Mouse (Mus musculus) midbrain, postnatal 0 days (tissue): ENCODE measurements around the gene Inpp4b. TPM values are rescaled to one million over a fixed set of nuclear protein-coding genes. Genes with fewer than 3 reads are reported as not detected.

Source experiments
- ATAC-seq: fragments of 200-750 bp; cut with Nextera tagmentation; 2 replicates; pipeline ENCODE4 v1.8.0; 2017; ENCODE audit warnings: moderate number of reproducible peaks, mild to moderate bottlenecking, moderate TSS enrichment, moderate library complexity; ENCODE audit not compliant: low FRiP score
- DNase-seq: peaks from one replicate; pipeline ENCODE4 v3.0.0-alpha.2; 2015; ENCODE audit warnings: low spot score
- H3K27ac ChIP-seq: fragments of 300-500 bp; sonication (generic); 2 replicates; pipeline ENCODE4 v1.5.1; 2014; ENCODE audit warnings: low read depth, mild to moderate bottlenecking, low read length, mixed read lengths
- H3K27me3 ChIP-seq: fragments of 300-500 bp; sonication (generic); 2 replicates; pipeline ENCODE4 v1.6.1; 2014; ENCODE audit warnings: low read length, control low read depth, mixed read lengths; ENCODE audit not compliant: insufficient read depth
- H3K36me3 ChIP-seq: fragments of 300-500 bp; sonication (generic); 2 replicates; pipeline ENCODE4 v1.6.1; 2014; ENCODE audit warnings: low read length, control low read depth, mixed read lengths; ENCODE audit not compliant: insufficient read depth
- H3K4me1 ChIP-seq: fragments of 300-500 bp; sonication (generic); 2 replicates; pipeline ENCODE4 v1.6.1; 2014; ENCODE audit warnings: mild to moderate bottlenecking, control low read depth, antibody characterized with exemption, low read length, mixed read lengths; ENCODE audit not compliant: insufficient read depth
- H3K4me2 ChIP-seq: fragments of 300-500 bp; sonication (generic); 2 replicates; pipeline ENCODE4 v1.6.1; 2014; ENCODE audit warnings: low read depth, mild to moderate bottlenecking, low read length, mixed read lengths; ENCODE audit not compliant: poor library complexity, severe bottlenecking
- H3K4me3 ChIP-seq: fragments of 300-500 bp; sonication (generic); 2 replicates; pipeline ENCODE4 v1.5.1; 2014; ENCODE audit warnings: low read depth, mild to moderate bottlenecking, low read length, moderate library complexity
- H3K9ac ChIP-seq: fragments of 300-500 bp; sonication (generic); replicated peaks from 2 replicates; pipeline ENCODE4 v1.6.1; 2014; ENCODE audit warnings: mild to moderate bottlenecking, low read length, moderate library complexity, mixed read lengths; ENCODE audit not compliant: poor library complexity, severe bottlenecking
- H3K9me3 ChIP-seq: fragments of 300-500 bp; sonication (generic); 2 replicates; pipeline ENCODE4 v1.6.1; 2016; ENCODE audit warnings: low read length, control low read depth
- CTCF ChIP-seq: IDR thresholded peaks from 2 replicates; pipeline ENCODE4 v1.5.1; 2016; ENCODE audit warnings: antibody characterized with exemption, mild to moderate bottlenecking
- WGBS: fragments of 180-500 bp; shearing (Covaris S2); extraction: QIAGEN DNeasy Blood & Tissue Kit; methylation state at CpG from one replicate; pipeline ENCODE4 v1.1.7; 2014; 5-methylcytosine and 5-hydroxymethylcytosine counted together
- polyA plus RNA-seq: library from polyadenylated mRNA; unstranded; fragments of >200 nt; fragmentation: Nextera tagmentation; extraction: Ambion mirVana; gene quantifications from 2 replicates; pipeline ENCODE4 v1.2.1, GENCODE M21; 2015
- total RNA-seq: library from RNA; depleted of rRNA; stranded (reverse); fragments of >200 nt; gene quantifications from 2 replicates; pipeline ENCODE4 v1.2.3, GENCODE M21; 2014

The Inpp4b gene
- total and polyA plus RNA-seq, 2 experiments from 2014 or later: 11.2 to 14.6 TPM

- H3K4me1 ChIP-seq: no peaks in the 10 kb centered on the region
- H3K9me3 ChIP-seq: no peaks in the 10 kb centered on the region
- no peak overlapping the region for H3K4me2 ChIP-seq
- no peak overlapping the region for H3K27ac ChIP-seq
- H3K27me3 ChIP-seq: no peaks in the 10 kb centered on the region
- TF ChIP-seq CTCF: no peak
- WGBS: 85% methylated on average over 3 of the region's 3 CpGs
- H3K4me3 ChIP-seq: no peak overlapping the region
- DNase-seq: no peak
- no peak for ATAC-seq
- no peaks in the 10 kb centered on the region for H3K36me3 ChIP-seq
- no peak overlapping the region for H3K9ac ChIP-seq
Measured at GRCm38 (mm10) chr8:82106131-82106530, 763.8 kb downstream of the Inpp4b start.

GRCm38 (mm10) chr8:82150272-82150671, 807.9 kb downstream of the Inpp4b start:
- no peak overlapping the region for H3K4me3 ChIP-seq
- no peaks in the 10 kb centered on the region for H3K4me1 ChIP-seq
- ATAC-seq (0 out of 2 replicates have a peak, but pooled peaks have one; percentile 23), DNase-seq (no peak)
- no peak overlapping the region for H3K4me2 ChIP-seq
- H3K27ac ChIP-seq: no peak overlapping the region
- no peaks in the 10 kb centered on the region for H3K27me3 ChIP-seq
- TF ChIP-seq CTCF: no peak
- H3K9me3 ChIP-seq: 0 out of 2 replicates have a peak, but pooled peaks cover 8% of the 10 kb centered on the region
- H3K9ac ChIP-seq: no peak overlapping the region
- H3K36me3 ChIP-seq: no peaks in the 10 kb centered on the region

GRCm38 (mm10) chr8:82157928-82158327, 815.6 kb downstream of the Inpp4b start:
- H3K4me2 ChIP-seq: no peak overlapping the region
- no peak overlapping the region for H3K4me3 ChIP-seq
- H3K9me3 ChIP-seq: 0 out of 2 replicates have a peak, but pooled peaks cover 8% of the 10 kb centered on the region
- H3K36me3 ChIP-seq: no peaks in the 10 kb centered on the region
- WGBS: 85% methylated on average over 1 of the region's 1 CpGs
- H3K27me3 ChIP-seq: no peaks in the 10 kb centered on the region
- H3K9ac ChIP-seq: no peak overlapping the region
- ATAC-seq (no peak), DNase-seq (no peak)
- no peak for TF ChIP-seq CTCF
- no peak overlapping the region for H3K27ac ChIP-seq
- no peaks in the 10 kb centered on the region for H3K4me1 ChIP-seq
